Mouse (Mus musculus) liver, adult 2 months (tissue): ENCODE results near the gene Adgb.

Experiments used
- CTCF ChIP-seq: fragments of 200-500 bp; IDR thresholded peaks from 2 replicates; pipeline ENCODE4 v1.5.1; 2011; ENCODE audit warnings: low read depth, low read length, control low read depth
- POLR2A ChIP-seq: fragments of 200-500 bp; IDR thresholded peaks from 2 replicates; pipeline ENCODE4 v1.6.1; 2011; ENCODE audit warnings: low read length, control low read depth; ENCODE audit not compliant: insufficient read depth; ENCODE audit errors: extremely low read depth

GRCm38 (mm10) chr10:10395784-10396481, 76.2 kb downstream of the Adgb start:
- TF ChIP-seq POLR2A (no peak), CTCF (no peak)
